8 mouse cellular contexts compared by ENCODE assay signal in the genomic region with DNA sequence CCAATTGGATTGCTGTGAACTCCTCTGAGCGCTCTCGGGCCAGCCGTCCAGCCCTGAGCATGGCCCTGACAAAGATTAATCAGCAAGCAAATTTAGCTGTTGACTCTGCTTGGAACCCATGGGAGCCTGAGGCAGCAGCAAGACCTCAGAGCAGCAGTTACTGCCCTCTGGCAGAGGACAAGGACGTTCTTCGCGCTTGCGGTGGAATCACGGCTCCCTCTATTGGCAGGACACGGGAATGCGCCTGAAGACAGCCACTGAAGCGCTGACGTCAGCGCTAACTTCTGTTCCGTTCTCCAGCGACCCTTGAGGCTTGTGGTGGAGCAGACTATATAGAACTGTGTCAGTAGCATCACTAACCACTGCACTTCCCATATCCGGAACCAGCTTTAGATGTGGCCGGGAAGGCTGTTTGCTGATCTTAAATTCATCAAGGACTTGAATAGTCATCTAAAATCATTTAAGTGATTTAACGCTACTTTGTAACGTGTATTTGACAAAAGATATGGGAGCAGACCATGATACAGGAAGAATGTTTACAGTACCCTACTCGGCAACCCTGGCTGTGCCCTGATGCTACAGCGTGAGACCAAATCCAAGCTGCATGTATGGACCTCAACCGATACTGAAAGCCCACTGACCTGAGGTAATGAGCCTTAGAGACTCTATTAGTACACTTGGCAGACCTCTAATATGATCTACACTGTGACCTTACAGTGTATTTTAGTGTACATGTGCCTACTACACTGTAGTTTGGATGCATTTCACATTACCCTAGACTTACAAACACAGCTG. TPM values are rescaled to one million over a fixed set of nuclear protein-coding genes. Genes with fewer than 3 reads are reported as not detected.
DNase-seq lines count a peak whose midpoint lies in the region; ATAC-seq and TF ChIP-seq lines count a peak whose summit lies in the region.

No protein-coding gene starts in this region.

- 21% methylated on average over 22 of the region's 22 CpGs for WGBS in forebrain, embryonic 11.5 days
- 15% methylated on average over 22 of the region's 22 CpGs for WGBS in heart, embryonic 16.5 days
- WGBS in liver, embryonic 14.5 days (ENCODE audit: insufficient replicate concordance), result 14% methylated on average over 22 of the region's 22 CpGs
- WGBS in neural tube, embryonic 13.5 days, result 21% methylated on average over 22 of the region's 22 CpGs

- no peaks in the 10 kb centered on the region for H3K4me1 ChIP-seq in forebrain, embryonic 11.5 days (replicated peaks; ENCODE audit: control insufficient read depth, insufficient read depth, low read length)
- peaks cover 4% of the 10 kb centered on the region for H3K4me1 ChIP-seq in heart, embryonic 16.5 days (ENCODE audit: control insufficient read depth, insufficient read depth, low read length)
- H3K4me1 ChIP-seq in liver, embryonic 14.5 days (replicated peaks; ENCODE audit: control insufficient read depth in 2 of 2, insufficient read depth in 2 of 2, low read length in 1 of 2), result no peaks in the 10 kb centered on the region
- peaks cover 4% of the 10 kb centered on the region; the same call in 1 of the 2 replicates for H3K4me1 ChIP-seq in neural tube, embryonic 13.5 days (replicated peaks)

- H3K27ac ChIP-seq in forebrain, embryonic 11.5 days (ENCODE audit: low read depth, low read length), result no peak overlapping the region
- peak overlapping the region; percentile 39 for H3K27ac ChIP-seq in heart, embryonic 16.5 days (ENCODE audit: low read length)
- H3K27ac ChIP-seq in liver, embryonic 14.5 days, result no peak overlapping the region
- no peak overlapping the region for H3K27ac ChIP-seq in neural tube, embryonic 13.5 days (replicated peaks)

- no peak overlapping the region for H3K4me3 ChIP-seq in forebrain, embryonic 11.5 days (ENCODE audit: low read depth, low read length)
- no peak overlapping the region; the same call in 1 of the 2 replicates for H3K4me3 ChIP-seq in heart, embryonic 16.5 days (ENCODE audit: low read length)
- H3K4me3 ChIP-seq in liver, embryonic 14.5 days (ENCODE audit: insufficient read depth in 1 of 2, low read depth in 2 of 2, low read length in 2 of 2), result no peak overlapping the region
- no peak overlapping the region for H3K4me3 ChIP-seq in neural tube, embryonic 13.5 days

- TF ChIP-seq EP300 in liver, embryonic 14.5 days (IDR thresholded peaks at IDR 0.05; ENCODE audit: low read depth), result no peak

- no peaks in the 10 kb centered on the region; the same call in 1 of the 2 replicates for H3K27me3 ChIP-seq in forebrain, embryonic 11.5 days (ENCODE audit: control insufficient read depth, insufficient read depth, low read length)
- peaks cover 2% of the 10 kb centered on the region; the same call in 1 of the 2 replicates for H3K27me3 ChIP-seq in heart, embryonic 16.5 days (ENCODE audit: control insufficient read depth, insufficient read depth, low read length)
- H3K27me3 ChIP-seq in liver, embryonic 14.5 days (ENCODE audit: control insufficient read depth, insufficient read depth, low read length), result no peaks in the 10 kb centered on the region
- peaks cover 8% of the 10 kb centered on the region for H3K27me3 ChIP-seq in neural tube, embryonic 13.5 days

- peak; percentile 81 for DNase-seq in CD4-positive, CD25-positive, alpha-beta regulatory T cell, adult 2 months (ENCODE audit: low read depth, low spot score)
- DNase-seq in c-Kit-positive CD71-negative TER-119-negative erythroid progenitor cells, embryonic 14.5 days (ENCODE audit: low read depth), result peak; percentile 62
- DNase-seq in forebrain, embryonic 11.5 days (ENCODE audit: low spot score), result peak; percentile 91
- peak; percentile 88 to 90 for DNase-seq in kidney, postnatal 25 days
- DNase-seq in liver, embryonic 14.5 days (ENCODE audit: low read depth in 3 of 3, low spot score in 3 of 3), result peak in 2 of 3 experiments; percentile 19 to 24
- DNase-seq in telencephalon, adult 2 months (ENCODE audit: low read depth, low spot score), result peak; percentile 49

- TF ChIP-seq CTCF in liver, embryonic 14.5 days (IDR thresholded peaks at IDR 0.05; ENCODE audit: low read depth), result peak; percentile 97

- no peaks in the 10 kb centered on the region for H3K9me3 ChIP-seq in forebrain, embryonic 11.5 days (ENCODE audit: control insufficient read depth, low read length)
- H3K9me3 ChIP-seq in heart, embryonic 16.5 days (replicated peaks; ENCODE audit: control insufficient read depth, low read length), result no peaks in the 10 kb centered on the region
- no peaks in the 10 kb centered on the region for H3K9me3 ChIP-seq in liver, embryonic 14.5 days (ENCODE audit: control insufficient read depth, low read length)
- no peaks in the 10 kb centered on the region for H3K9me3 ChIP-seq in neural tube, embryonic 13.5 days

- no peak overlapping the region for H3K9ac ChIP-seq in forebrain, embryonic 11.5 days (ENCODE audit: low read length)
- 0 out of 2 replicates have a peak overlapping the region, but pooled peaks have one; percentile 2 for H3K9ac ChIP-seq in heart, embryonic 16.5 days (ENCODE audit: low read length)
- H3K9ac ChIP-seq in liver, embryonic 14.5 days (replicated peaks), result no peak overlapping the region
- H3K9ac ChIP-seq in neural tube, embryonic 13.5 days, result no peak overlapping the region

- peak; percentile 85 for ATAC-seq in forebrain, embryonic 11.5 days (replicated peaks; ENCODE audit: low FRiP score)
- ATAC-seq in heart, embryonic 16.5 days (replicated peaks; ENCODE audit: extremely low read depth, insufficient read depth, low FRiP score), result peak; percentile 76
- ATAC-seq in liver, embryonic 14.5 days (ENCODE audit: insufficient read depth), result no peak
- peak; percentile 92 for ATAC-seq in neural tube, embryonic 13.5 days (ENCODE audit: low read depth)

- H3K36me3 ChIP-seq in forebrain, embryonic 11.5 days (ENCODE audit: control insufficient read depth, insufficient read depth, low read length), result no peaks in the 10 kb centered on the region
- no peaks in the 10 kb centered on the region for H3K36me3 ChIP-seq in heart, embryonic 16.5 days (ENCODE audit: control insufficient read depth, insufficient read depth)
- H3K36me3 ChIP-seq in liver, embryonic 14.5 days (replicated peaks; ENCODE audit: control insufficient read depth, insufficient read depth, low read depth), result no peaks in the 10 kb centered on the region
- H3K36me3 ChIP-seq in neural tube, embryonic 13.5 days, result no peaks in the 10 kb centered on the region

- H3K4me2 ChIP-seq in forebrain, embryonic 11.5 days (ENCODE audit: low read depth, low read length, severe bottlenecking), result no peak overlapping the region
- H3K4me2 ChIP-seq in heart, embryonic 16.5 days (ENCODE audit: low read depth, low read length), result peak overlapping the region; percentile 55
- H3K4me2 ChIP-seq in liver, embryonic 14.5 days (ENCODE audit: low read depth), result no peak overlapping the region
- H3K4me2 ChIP-seq in neural tube, embryonic 13.5 days, result peak overlapping the region; percentile 30

RNA-seq across cellular contexts. Expression of a gene that starts 12.8 kb away (rescaled TPM):
- not detected in 2 replicates for polyA plus RNA-seq in forebrain, embryonic 11.5 days (2014; fragmentation: Nextera tagmentation; extraction: Ambion mirVana)
- polyA plus RNA-seq in heart, embryonic 16.5 days (2015; fragmentation: Nextera tagmentation; extraction: Ambion mirVana), result not detected in 2 replicates
- not detected in 2 replicates for polyA plus RNA-seq in liver, embryonic 14.5 days (2012; rRNA removed)
- not detected in 2 replicates for polyA plus RNA-seq in liver, embryonic 14.5 days (2014; fragmentation: Nextera tagmentation; extraction: Ambion mirVana)
- not detected in 2 replicates for polyA plus RNA-seq in neural tube, embryonic 13.5 days (2015; fragmentation: Nextera tagmentation; extraction: Ambion mirVana)

Comparison
In these comparisons a context has a peak if more than half of its experiments do, and no peak if none do; other contexts are left out.
1. DNase-seq: peak in every context shown above with its lines; median percentile 91 in forebrain, embryonic 11.5 days; 89 in kidney, postnatal 25 days; 81 in CD4-positive, CD25-positive, alpha-beta regulatory T cell, adult 2 months; 62 in c-Kit-positive CD71-negative TER-119-negative erythroid progenitor cells, embryonic 14.5 days; 49 in telencephalon, adult 2 months; 22 in liver, embryonic 14.5 days.
2. H3K4me2 ChIP-seq: peak in heart, embryonic 16.5 days (single experiment) and neural tube, embryonic 13.5 days (single experiment); none in forebrain, embryonic 11.5 days (single experiment) and liver, embryonic 14.5 days (single experiment).